Mouse (Mus musculus): ENCODE data around the gene Invs. TPM values are rescaled to one million over a fixed set of nuclear protein-coding genes. Genes with fewer than 3 reads are reported as not detected.

Invs gene
- polyA plus RNA-seq, 1 experiment, result 2.8 TPM

- no peak for TF ChIP-seq FOSL1 (IDR thresholded peaks at IDR 0.05; ENCODE audit: insufficient read depth, low read length, poor library complexity, severe bottlenecking)
- no peak for TF ChIP-seq MAX (IDR thresholded peaks at IDR 0.05)
- TF ChIP-seq MYOG (IDR thresholded peaks at IDR 0.05; ENCODE audit: control insufficient read depth, extremely low read depth, insufficient read length), result no peak
- no peak for TF ChIP-seq CTCF (IDR thresholded peaks at IDR 0.05; ENCODE audit: control insufficient read depth, insufficient read depth, insufficient read length)
- no peak for TF ChIP-seq CEBPB (IDR thresholded peaks at IDR 0.05; ENCODE audit: low read depth)
- TF ChIP-seq USF1 (IDR thresholded peaks at IDR 0.05; ENCODE audit: low read depth), result no peak
- Histone ChIP-seq H3K36me3 (ENCODE audit: control insufficient read depth, insufficient read depth) (peaks cover 6% of the 10 kb centered on the region), H3K79me3 (ENCODE audit: low read depth) (peaks cover 3% of the 10 kb centered on the region), H3ac (ENCODE audit: control insufficient read depth, insufficient read length, low read depth) (no peak overlapping the region), H3K79me2 (ENCODE audit: control insufficient read depth, insufficient read depth) (peaks cover 23% of the 10 kb centered on the region), H3K4me3 (ENCODE audit: insufficient read depth, poor library complexity, severe bottlenecking) (no peak overlapping the region), H3K27me3 (ENCODE audit: control insufficient read depth, insufficient read depth, insufficient read length) (no peaks in the 10 kb centered on the region)
Measured at GRCm38 (mm10) chr4:48244280-48244679, 35.3 kb upstream of the Invs start.

- TF ChIP-seq MYOG (IDR thresholded peaks at IDR 0.05; ENCODE audit: control insufficient read depth, extremely low read depth, insufficient read length), result no peak
- TF ChIP-seq USF1 (IDR thresholded peaks at IDR 0.05; ENCODE audit: low read depth), result no peak
- no peak for TF ChIP-seq MAX (IDR thresholded peaks at IDR 0.05)
- TF ChIP-seq FOSL1 (IDR thresholded peaks at IDR 0.05; ENCODE audit: insufficient read depth, low read length, poor library complexity, severe bottlenecking), result no peak
- no peak for TF ChIP-seq CEBPB (IDR thresholded peaks at IDR 0.05; ENCODE audit: low read depth)
- TF ChIP-seq MYOD1 (IDR thresholded peaks at IDR 0.05; ENCODE audit: control insufficient read depth, insufficient read length, low read depth), result no peak
- no peak for TF ChIP-seq CTCF (IDR thresholded peaks at IDR 0.05; ENCODE audit: control insufficient read depth, insufficient read depth, insufficient read length)
- Histone ChIP-seq H3K27me3 (ENCODE audit: control insufficient read depth, insufficient read depth, insufficient read length) (no peaks in the 10 kb centered on the region), H3K36me3 (ENCODE audit: control insufficient read depth, insufficient read depth) (no peaks in the 10 kb centered on the region), H3K79me2 (ENCODE audit: control insufficient read depth, insufficient read depth) (peaks cover 53% of the 10 kb centered on the region), H3ac (ENCODE audit: control insufficient read depth, insufficient read length, low read depth) (no peak overlapping the region), H3K4me3 (ENCODE audit: insufficient read depth, poor library complexity, severe bottlenecking) (no peak overlapping the region), H3K79me3 (ENCODE audit: low read depth) (peaks cover 26% of the 10 kb centered on the region)
Measured at GRCm38 (mm10) chr4:48253266-48253665, 26.3 kb upstream of the Invs start.

- TF ChIP-seq CEBPB (IDR thresholded peaks at IDR 0.05; ENCODE audit: low read depth) (no peak), MAX (IDR thresholded peaks at IDR 0.05) (no peak), MYOD1 (IDR thresholded peaks at IDR 0.05; ENCODE audit: control insufficient read depth, insufficient read length, low read depth) (no peak), MYOG (IDR thresholded peaks at IDR 0.05; ENCODE audit: control insufficient read depth, extremely low read depth, insufficient read length) (no peak), FOSL1 (IDR thresholded peaks at IDR 0.05; ENCODE audit: insufficient read depth, low read length, poor library complexity, severe bottlenecking) (no peak), CTCF (IDR thresholded peaks at IDR 0.05; ENCODE audit: control insufficient read depth, insufficient read depth, insufficient read length) (no peak), USF1 (IDR thresholded peaks at IDR 0.05; ENCODE audit: low read depth) (no peak)
Measured at GRCm38 (mm10) chr4:48258045-48258444, 21.5 kb upstream of the Invs start.

GRCm38 (mm10) chr4:48267683-48268082, 11.9 kb upstream of the Invs start:
- Histone ChIP-seq H3K4me3 (ENCODE audit: insufficient read depth, poor library complexity, severe bottlenecking) (no peak overlapping the region), H3K27me3 (ENCODE audit: control insufficient read depth, insufficient read depth, insufficient read length) (no peaks in the 10 kb centered on the region), H3ac (ENCODE audit: control insufficient read depth, insufficient read length, low read depth) (no peak overlapping the region), H3K79me3 (ENCODE audit: low read depth) (peaks cover 82% of the 10 kb centered on the region), H3K36me3 (ENCODE audit: control insufficient read depth, insufficient read depth) (no peaks in the 10 kb centered on the region), H3K79me2 (ENCODE audit: control insufficient read depth, insufficient read depth) (peaks cover 100% of the 10 kb centered on the region)
- no peak for TF ChIP-seq USF1 (IDR thresholded peaks at IDR 0.05; ENCODE audit: low read depth)
- no peak for TF ChIP-seq FOSL1 (IDR thresholded peaks at IDR 0.05; ENCODE audit: insufficient read depth, low read length, poor library complexity, severe bottlenecking)
- no peak for TF ChIP-seq CTCF (IDR thresholded peaks at IDR 0.05; ENCODE audit: control insufficient read depth, insufficient read depth, insufficient read length)
- TF ChIP-seq CEBPB (IDR thresholded peaks at IDR 0.05; ENCODE audit: low read depth), result no peak
- TF ChIP-seq MAX (IDR thresholded peaks at IDR 0.05), result no peak

More at GRCm38 (mm10) chr4:48258045-48258444, 21.5 kb upstream of the Invs start:
- H3K27me3 ChIP-seq (ENCODE audit: control insufficient read depth, insufficient read depth, insufficient read length), result no peaks in the 10 kb centered on the region
- H3K36me3 ChIP-seq (ENCODE audit: control insufficient read depth, insufficient read depth), result no peaks in the 10 kb centered on the region
- peaks cover 89% of the 10 kb centered on the region for H3K79me2 ChIP-seq (ENCODE audit: control insufficient read depth, insufficient read depth)
- H3K79me3 ChIP-seq (ENCODE audit: low read depth), result peaks cover 49% of the 10 kb centered on the region
- no peak overlapping the region for H3ac ChIP-seq (ENCODE audit: control insufficient read depth, insufficient read length, low read depth)
- H3K4me3 ChIP-seq (ENCODE audit: insufficient read depth, poor library complexity, severe bottlenecking), result no peak overlapping the region

- peaks cover 100% of the 10 kb centered on the region for H3K79me2 ChIP-seq (ENCODE audit: control insufficient read depth, insufficient read depth)
Measured at GRCm38 (mm10) chr4:48268127-48268526, 11.4 kb upstream of the Invs start.

GRCm38 (mm10) chr4:48270532-48270931, 9.0 kb upstream of the Invs start:
- Histone ChIP-seq H3K79me3 (ENCODE audit: low read depth) (peaks cover 82% of the 10 kb centered on the region), H3K36me3 (ENCODE audit: control insufficient read depth, insufficient read depth) (no peaks in the 10 kb centered on the region), H3K79me2 (ENCODE audit: control insufficient read depth, insufficient read depth) (peaks cover 100% of the 10 kb centered on the region), H3ac (ENCODE audit: control insufficient read depth, insufficient read length, low read depth) (no peak overlapping the region), H3K4me3 (ENCODE audit: insufficient read depth, poor library complexity, severe bottlenecking) (no peak overlapping the region), H3K27me3 (ENCODE audit: control insufficient read depth, insufficient read depth, insufficient read length) (no peaks in the 10 kb centered on the region)
- no peak for TF ChIP-seq CTCF (IDR thresholded peaks at IDR 0.05; ENCODE audit: control insufficient read depth, insufficient read depth, insufficient read length)
- TF ChIP-seq CEBPB (IDR thresholded peaks at IDR 0.05; ENCODE audit: low read depth), result no peak
- no peak for TF ChIP-seq FOSL1 (IDR thresholded peaks at IDR 0.05; ENCODE audit: insufficient read depth, low read length, poor library complexity, severe bottlenecking)
- no peak for TF ChIP-seq USF1 (IDR thresholded peaks at IDR 0.05; ENCODE audit: low read depth)

More at GRCm38 (mm10) chr4:48268127-48268526, 11.4 kb upstream of the Invs start:
- Histone ChIP-seq H3K4me3 (ENCODE audit: insufficient read depth, poor library complexity, severe bottlenecking) (no peak overlapping the region), H3K79me3 (ENCODE audit: low read depth) (peaks cover 82% of the 10 kb centered on the region), H3ac (ENCODE audit: control insufficient read depth, insufficient read length, low read depth) (no peak overlapping the region), H3K36me3 (ENCODE audit: control insufficient read depth, insufficient read depth) (no peaks in the 10 kb centered on the region), H3K27me3 (ENCODE audit: control insufficient read depth, insufficient read depth, insufficient read length) (no peaks in the 10 kb centered on the region)
- TF ChIP-seq USF1 (IDR thresholded peaks at IDR 0.05; ENCODE audit: low read depth), result no peak
- no peak for TF ChIP-seq CTCF (IDR thresholded peaks at IDR 0.05; ENCODE audit: control insufficient read depth, insufficient read depth, insufficient read length)
- TF ChIP-seq MYOD1 (IDR thresholded peaks at IDR 0.05; ENCODE audit: control insufficient read depth, insufficient read length, low read depth), result no peak
- no peak for TF ChIP-seq MAX (IDR thresholded peaks at IDR 0.05)
- no peak for TF ChIP-seq MYOG (IDR thresholded peaks at IDR 0.05; ENCODE audit: control insufficient read depth, extremely low read depth, insufficient read length)
- TF ChIP-seq FOSL1 (IDR thresholded peaks at IDR 0.05; ENCODE audit: insufficient read depth, low read length, poor library complexity, severe bottlenecking), result no peak
- no peak for TF ChIP-seq CEBPB (IDR thresholded peaks at IDR 0.05; ENCODE audit: low read depth)

Measured in C2C12 (cell line).